Mouse (Mus musculus) MEL (cell line): Measurements from ENCODE around the gene Arcn1. TPM values are rescaled to one million over a fixed set of nuclear protein-coding genes. Genes with fewer than 3 reads are reported as not detected.

Experiments used
- DNase-seq: peaks from one replicate; pipeline ENCODE4 v3.0.0; 2011; ENCODE audit warnings: low read depth, low spot score
- H3K27ac ChIP-seq: 2 replicates; pipeline ENCODE4 v1.5.1; 2012; ENCODE audit warnings: low read depth, mild to moderate bottlenecking, control low read depth, low read length, moderate library complexity; ENCODE audit not compliant: control insufficient read depth
- H3K27me3 ChIP-seq, 2 experiments: fragments of 150-350 bp in 1 of 2; sonication (generic) in 1 of 2; 2 replicates each; pipeline ENCODE4 v1.6.1; 2012; ENCODE audit warnings: low read length in 2 of 2, mild to moderate bottlenecking in 2 of 2, improper control_type of control experiment in 1 of 2, moderate library complexity in 1 of 2; ENCODE audit not compliant: insufficient read depth in 2 of 2, control insufficient read depth in 1 of 2
- H3K36me3 ChIP-seq, 2 experiments: 2 replicates each; pipeline ENCODE4 v1.6.1; 2012 to 2014; ENCODE audit warnings: low read length in 2 of 2, improper control_type of control experiment in 1 of 2, inconsistent platforms in 1 of 2, mild to moderate bottlenecking in 1 of 2; ENCODE audit not compliant: insufficient read depth in 2 of 2, control insufficient read depth in 1 of 2
- H3K4me1 ChIP-seq, 2 experiments: fragments of 150-350 bp in 1 of 2; sonication (generic) in 1 of 2; 2 replicates each; pipeline ENCODE4 v1.6.1; 2012; ENCODE audit warnings: low read length in 2 of 2, improper control_type of control experiment in 1 of 2, mild to moderate bottlenecking in 1 of 2; ENCODE audit not compliant: insufficient read depth in 2 of 2, control insufficient read depth in 1 of 2
- H3K4me3 ChIP-seq, 2 experiments: fragments of 150-350 bp in 1 of 2; sonication (generic) in 1 of 2; 2 replicates each; pipeline ENCODE4 v1.5.1; 2012; ENCODE audit warnings: low read depth in 2 of 2, low read length in 2 of 2, mild to moderate bottlenecking in 2 of 2, moderate library complexity in 2 of 2, control low read depth in 1 of 2, improper control_type of control experiment in 1 of 2; ENCODE audit not compliant: control insufficient read depth in 1 of 2, insufficient read depth in 1 of 2
- H3K79me2 ChIP-seq: 2 replicates; pipeline ENCODE4 v1.6.1; 2012; ENCODE audit warnings: mild to moderate bottlenecking, low read length, moderate library complexity; ENCODE audit not compliant: control insufficient read depth, poor library complexity, insufficient read depth
- H3K9ac ChIP-seq: 2 replicates; pipeline ENCODE4 v1.6.1; 2012; ENCODE audit warnings: low read depth, mild to moderate bottlenecking, control low read depth, low read length, moderate library complexity; ENCODE audit not compliant: control insufficient read depth, poor library complexity, severe bottlenecking
- H3K9me3 ChIP-seq: fragments of 150-350 bp; sonication (generic); replicated peaks from 2 replicates; pipeline ENCODE4 v1.6.1; 2012; ENCODE audit warnings: mild to moderate bottlenecking, low read length, improper control_type of control experiment, moderate library complexity; ENCODE audit not compliant: insufficient read depth
- BHLHE40 ChIP-seq: IDR thresholded peaks from 2 replicates; pipeline ENCODE4 v1.6.1; 2012; ENCODE audit warnings: low read depth, mild to moderate bottlenecking, inconsistent platforms, low read length, improper control_type of control experiment, borderline replicate concordance
- CHD1 ChIP-seq: IDR thresholded peaks from 2 replicates; pipeline ENCODE4 v1.6.1; 2012; ENCODE audit warnings: low read depth, mild to moderate bottlenecking, inconsistent platforms, low read length, improper control_type of control experiment
- CHD2 ChIP-seq: IDR thresholded peaks from 2 replicates; pipeline ENCODE4 v1.6.1; 2011; ENCODE audit warnings: low read length, improper control_type of control experiment
- CTCF ChIP-seq, 3 experiments: IDR thresholded peaks in 2 of 3; conservative IDR thresholded peaks in 1 of 3; 2 replicates each; pipeline ENCODE4 v1.5.1; 2011 to 2012; ENCODE audit warnings: low read length in 3 of 3, low read depth in 2 of 3, mild to moderate bottlenecking in 2 of 3, improper control_type of control experiment in 1 of 3, inconsistent platforms in 1 of 3, mixed read lengths in 1 of 3, moderate library complexity in 1 of 3; ENCODE audit not compliant: control insufficient read depth in 1 of 3, insufficient read depth in 1 of 3, poor library complexity in 1 of 3, severe bottlenecking in 1 of 3
- E2F4 ChIP-seq: IDR thresholded peaks from 2 replicates; pipeline ENCODE4 v1.6.1; 2011; ENCODE audit warnings: low read depth, low read length, improper control_type of control experiment, borderline replicate concordance
- ELF1 ChIP-seq: IDR thresholded peaks from 2 replicates; pipeline ENCODE4 v1.6.1; 2014; ENCODE audit warnings: low read depth, mild to moderate bottlenecking, inconsistent platforms, low read length, improper control_type of control experiment, moderate library complexity
- EP300 ChIP-seq, 2 experiments: IDR thresholded peaks; 2 replicates each; pipeline ENCODE4 v1.6.1; 2011; ENCODE audit warnings: improper control_type of control experiment in 2 of 2, low read length in 2 of 2, low read depth in 1 of 2, mild to moderate bottlenecking in 1 of 2
- GATA1 ChIP-seq: IDR thresholded peaks from 2 replicates; pipeline ENCODE4 v1.6.1; 2011; ENCODE audit warnings: low read depth, low read length, improper control_type of control experiment
- HCFC1 ChIP-seq: IDR thresholded peaks from 2 replicates; pipeline ENCODE4 v1.6.1; 2012; ENCODE audit warnings: low read depth, mild to moderate bottlenecking, inconsistent platforms, low read length, improper control_type of control experiment, moderate library complexity
- JUND ChIP-seq: IDR thresholded peaks from 2 replicates; pipeline ENCODE4 v1.6.1; 2011; ENCODE audit warnings: low read depth, mild to moderate bottlenecking, improper control_type of control experiment, low read length
- KAT2A ChIP-seq: conservative IDR thresholded peaks from 2 replicates; pipeline ENCODE4 v1.6.1; 2012; ENCODE audit warnings: low read depth, low read length, improper control_type of control experiment, inconsistent platforms
- MAX ChIP-seq: IDR thresholded peaks from 2 replicates; pipeline ENCODE4 v1.6.1; 2011; ENCODE audit warnings: low read length, improper control_type of control experiment
- MXI1 ChIP-seq: IDR thresholded peaks from 2 replicates; pipeline ENCODE4 v1.6.1; 2011; ENCODE audit warnings: mild to moderate bottlenecking, low read depth, low read length, improper control_type of control experiment
- MYB ChIP-seq: IDR thresholded peaks from 2 replicates; pipeline ENCODE4 v1.6.1; 2011; ENCODE audit warnings: mild to moderate bottlenecking, low read depth, low read length, improper control_type of control experiment
- POLR2A ChIP-seq, 2 experiments: IDR thresholded peaks; 2 replicates each; pipeline ENCODE4 v1.6.1; 2011 to 2012; ENCODE audit warnings: low read length in 2 of 2, mild to moderate bottlenecking in 2 of 2, control low read depth in 1 of 2, improper control_type of control experiment in 1 of 2, low read depth in 1 of 2, moderate library complexity in 1 of 2; ENCODE audit not compliant: control insufficient read depth in 1 of 2, insufficient read depth in 1 of 2, poor library complexity in 1 of 2
- RAD21 ChIP-seq: IDR thresholded peaks from 2 replicates; pipeline ENCODE4 v1.6.1; 2011; ENCODE audit warnings: mild to moderate bottlenecking, low read depth, low read length, improper control_type of control experiment
- SIN3A ChIP-seq: IDR thresholded peaks from 2 replicates; pipeline ENCODE4 v1.6.1; 2012; ENCODE audit warnings: low read length, improper control_type of control experiment, inconsistent platforms
- SMC3 ChIP-seq: IDR thresholded peaks from 2 replicates; pipeline ENCODE4 v1.6.1; 2011; ENCODE audit warnings: low read depth, low read length, improper control_type of control experiment
- TAL1 ChIP-seq: IDR thresholded peaks from 2 replicates; pipeline ENCODE4 v1.6.1; 2012; ENCODE audit warnings: mild to moderate bottlenecking, inconsistent platforms, low read length, moderate library complexity, mixed read lengths
- ZC3H11A ChIP-seq: IDR thresholded peaks from 2 replicates; pipeline ENCODE4 v1.6.1; 2012; ENCODE audit warnings: low read depth, mild to moderate bottlenecking, inconsistent platforms, low read length, improper control_type of control experiment
- ZMIZ1 ChIP-seq: IDR thresholded peaks from 2 replicates; pipeline ENCODE4 v1.6.1; 2012; ENCODE audit warnings: low read depth, mild to moderate bottlenecking, inconsistent platforms, low read length, improper control_type of control experiment, moderate library complexity
- polyA plus RNA-seq, 2 experiments: library from polyadenylated mRNA; stranded (reverse) in 1 of 2; unstranded in 1 of 2; fragments of >175 nt in 1 of 2; fragments of >200 nt in 1 of 2; gene quantifications; 2 replicates each; pipeline versions ENCODE4 v1.2.1 to v1.2.4; 2012; ENCODE audit warnings: low replicate concordance in 2 of 2, low read depth in 1 of 2; ENCODE audit not compliant: insufficient read length in 2 of 2, insufficient read depth in 1 of 2, missing spikeins in 1 of 2
- total RNA-seq: library from RNA; depleted of rRNA; stranded (reverse); fragments of 300-350 nt; gene quantifications from 2 replicates; pipeline ENCODE4 v1.2.3, GENCODE M21; 2012

Gene Arcn1
- total and polyA plus RNA-seq, 3 experiments = 118 to 273 (median 145) TPM

DNA sequence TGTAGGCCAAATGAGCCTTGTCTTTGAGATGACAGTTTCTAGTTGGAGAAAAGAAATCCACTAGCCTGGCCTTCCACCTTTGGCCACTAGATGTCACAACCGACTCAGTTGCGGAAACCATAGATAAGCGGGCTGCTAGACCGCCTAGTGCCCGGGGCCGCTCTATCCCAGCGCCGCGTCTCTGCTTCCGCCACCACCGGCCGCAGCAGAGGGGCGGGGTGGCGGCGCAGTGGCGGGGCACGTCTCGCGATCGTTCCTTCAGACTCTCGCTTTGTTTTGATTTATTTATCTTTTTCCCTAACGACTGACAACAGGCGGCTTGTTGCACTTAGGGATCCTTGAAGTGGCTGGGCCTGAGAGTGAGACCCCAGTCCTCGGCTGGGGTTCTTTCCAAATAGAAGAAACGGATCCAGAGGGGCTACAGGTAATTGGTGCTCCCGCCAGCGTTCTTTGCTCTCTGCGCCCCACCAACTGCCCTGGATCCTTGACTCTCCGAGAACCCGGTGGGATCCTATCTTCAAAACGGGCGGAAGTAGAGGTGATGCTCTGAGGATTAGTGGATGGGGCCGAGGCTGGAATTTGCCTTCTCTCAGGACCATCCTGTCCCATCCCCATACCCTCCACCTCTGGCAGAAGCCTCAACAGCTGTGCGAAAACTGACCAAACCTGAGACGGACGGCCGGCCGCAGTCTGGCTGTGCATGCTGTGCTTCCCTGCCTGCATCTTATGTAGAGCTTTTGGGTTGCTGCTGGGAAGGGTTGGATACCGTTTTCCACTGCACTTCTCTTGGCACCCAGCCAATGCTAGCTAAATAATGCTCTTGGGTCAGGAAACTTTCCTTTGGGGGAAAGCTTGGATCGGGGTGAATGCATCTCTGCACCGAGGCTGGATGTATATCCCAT, 5.4 kb upstream of the Arcn1 start (continued):
- TF ChIP-seq HCFC1 = peak; percentile 97
- TF ChIP-seq MYB = no peak; the same call in 1 of the 2 replicates
- TF ChIP-seq MAX = peak; percentile 74
- no peak for TF ChIP-seq TAL1
- TF ChIP-seq BHLHE40 = no peak; the same call in 1 of the 2 replicates
- TF ChIP-seq CHD2 = peak; percentile 93
- peak; percentile 71 to 90 (median 88) for TF ChIP-seq CTCF (IDR thresholded peaks at IDR 0.05 in 2 of 3, conservative IDR thresholded peaks at IDR 0.05 in 1 of 3; ENCODE audit: control insufficient read depth in 1 of 3, insufficient read depth in 1 of 3, low read depth in 2 of 3, low read length in 3 of 3, poor library complexity in 1 of 3, severe bottlenecking in 1 of 3)
- TF ChIP-seq POLR2A (IDR thresholded peaks at IDR 0.05; ENCODE audit: control insufficient read depth in 1 of 2, insufficient read depth in 1 of 2, low read depth in 1 of 2, low read length in 2 of 2, poor library complexity in 1 of 2) = no peak; a peak in 1 of 4 replicates
- no peak; the same call in 1 of the 2 replicates for TF ChIP-seq KAT2A
- no peak for TF ChIP-seq E2F4
- peak in 1 of 2 experiments; percentile 62; a peak in 3 of 4 replicates for TF ChIP-seq EP300 (IDR thresholded peaks at IDR 0.05; ENCODE audit: low read depth in 1 of 2, low read length in 2 of 2)
- TF ChIP-seq ELF1 = peak; percentile 94
- TF ChIP-seq, all 39 proteins: peak for 23

DNA sequence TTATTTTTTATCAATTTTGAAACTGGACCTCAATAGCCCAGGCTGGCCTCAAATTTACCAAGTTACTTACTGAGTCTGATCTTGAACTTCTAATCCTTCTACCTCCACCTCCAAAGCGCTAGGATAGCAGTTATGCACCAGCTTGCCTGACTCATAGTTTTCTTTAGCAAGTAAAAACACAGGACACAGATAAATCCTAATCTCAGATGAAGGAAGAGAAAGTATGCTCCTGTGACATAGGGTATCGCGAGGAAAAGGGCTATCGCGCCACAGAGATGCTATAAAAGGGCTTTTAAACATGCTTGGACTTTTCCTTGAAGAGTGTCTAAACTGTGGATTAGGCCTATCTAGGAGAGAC, 4.7 kb upstream of the Arcn1 start:
- peak overlapping the region; percentile 68 for H3K9ac ChIP-seq
- peak overlapping the region; percentile 98 for H3K27ac ChIP-seq
- peak overlapping the region; percentile 48 to 59 for H3K4me3 ChIP-seq

DNA sequence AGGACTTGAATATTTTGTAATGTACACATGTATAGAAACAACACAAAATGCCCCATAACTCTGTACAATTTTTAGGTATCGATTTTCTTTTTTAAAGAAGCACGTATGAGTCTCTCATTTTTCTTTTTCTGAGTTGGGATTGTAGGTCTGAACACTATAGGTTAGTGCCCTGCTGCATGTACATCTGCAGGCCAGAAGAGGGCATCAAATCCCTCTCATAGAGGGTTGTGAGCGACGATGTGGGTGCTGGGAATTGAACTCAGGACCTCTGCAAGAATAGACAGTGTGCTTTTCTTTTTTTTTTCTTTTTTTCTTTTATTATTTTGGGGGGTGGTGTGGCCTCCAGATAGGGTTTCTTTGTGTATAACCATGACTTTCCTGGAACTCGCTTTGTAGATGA, 3.7 kb upstream of the Arcn1 start:
- Histone ChIP-seq H3K79me2 (peaks cover 11% of the 10 kb centered on the region), H3K9me3 (no peaks in the 10 kb centered on the region), H3K27me3 (no peaks in the 10 kb centered on the region), H3K9ac (peak overlapping the region; percentile 41; the same call in 1 of the 2 replicates), H3K36me3 (peaks cover 0 to 11% of the 10 kb centered on the region in 2 experiments; a peak in 2 of 4 replicates), H3K4me3 (peak overlapping the region in 1 of 2 experiments; percentile 18; a peak in 1 of 4 replicates), H3K27ac (peak overlapping the region; percentile 86), H3K4me1 (peaks cover 0 to 8% of the 10 kb centered on the region in 2 experiments; a peak in 2 of 4 replicates)
- peak; percentile 69 for DNase-seq
- TF ChIP-seq CTCF (IDR thresholded peaks at IDR 0.05 in 2 of 3, conservative IDR thresholded peaks at IDR 0.05 in 1 of 3; ENCODE audit: control insufficient read depth in 1 of 3, insufficient read depth in 1 of 3, low read depth in 2 of 3, low read length in 3 of 3, poor library complexity in 1 of 3, severe bottlenecking in 1 of 3) = peak; percentile 15 to 46 (median 42); a peak in 4 of 6 replicates
- TF ChIP-seq TAL1 = no peak
- TF ChIP-seq RAD21 = peak; percentile 32
- TF ChIP-seq POLR2A (IDR thresholded peaks at IDR 0.05; ENCODE audit: control insufficient read depth in 1 of 2, insufficient read depth in 1 of 2, low read depth in 1 of 2, low read length in 2 of 2, poor library complexity in 1 of 2) = no peak
- no peak for TF ChIP-seq JUND
- no peak for TF ChIP-seq KAT2A
- peak; percentile 36 for TF ChIP-seq SMC3
- TF ChIP-seq MXI1 = no peak
- no peak for TF ChIP-seq ZMIZ1
- TF ChIP-seq, all 39 proteins: peak for 3

More for the DNA sequence above, 4.7 kb upstream of the Arcn1 start:
- Histone ChIP-seq H3K79me2 (peaks cover 5% of the 10 kb centered on the region), H3K27me3 (no peaks in the 10 kb centered on the region), H3K36me3 (peaks cover 0 to 9% of the 10 kb centered on the region in 2 experiments; a peak in 2 of 4 replicates), H3K9me3 (no peaks in the 10 kb centered on the region), H3K4me1 (peaks cover 0 to 8% of the 10 kb centered on the region in 2 experiments; a peak in 1 of 4 replicates)
- no peak for DNase-seq
- TF ChIP-seq SMC3 = no peak
- 0 out of 2 replicates have a peak, but pooled peaks have one; percentile 68 for TF ChIP-seq CHD1
- TF ChIP-seq ZC3H11A = no peak
- no peak for TF ChIP-seq SIN3A
- 0 out of 4 replicates have a peak, but pooled peaks of 1 of the 2 experiments have one; percentile 22 for TF ChIP-seq EP300 (IDR thresholded peaks at IDR 0.05; ENCODE audit: low read depth in 1 of 2, low read length in 2 of 2)
- TF ChIP-seq GATA1 = 0 out of 2 replicates have a peak, but pooled peaks have one; percentile 2
